Mouse (Mus musculus): ENCODE measurements at regions not wholly inside any gene's neighbourhood (a gene's known extent, or its start where the extent isn't known, plus 50 kb on each side); places are given as distances from the start of the nearest gene placed in this dataset.

DNA sequence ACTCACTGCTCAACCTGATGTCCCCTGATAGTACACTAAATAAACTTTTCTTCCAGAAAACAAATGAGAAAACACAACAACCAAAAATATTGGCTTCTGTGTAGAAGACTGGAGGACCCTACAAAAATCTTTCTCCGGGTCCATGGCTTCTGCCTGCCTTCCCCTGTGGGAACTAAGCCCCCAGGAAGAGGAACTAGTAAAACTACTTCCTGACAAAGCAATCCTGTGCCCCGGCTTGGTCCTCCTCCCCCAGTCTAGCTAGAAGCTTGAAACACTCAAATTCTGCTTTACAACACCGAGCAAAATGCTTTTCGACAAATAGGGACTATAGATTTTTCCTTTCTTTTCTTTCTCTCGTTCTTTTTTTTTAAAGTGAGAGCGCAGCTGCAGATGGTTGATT, 51.3 kb upstream of the Mki67 start:
- DNase-seq (ENCODE audit: low read depth): no peak

DNA sequence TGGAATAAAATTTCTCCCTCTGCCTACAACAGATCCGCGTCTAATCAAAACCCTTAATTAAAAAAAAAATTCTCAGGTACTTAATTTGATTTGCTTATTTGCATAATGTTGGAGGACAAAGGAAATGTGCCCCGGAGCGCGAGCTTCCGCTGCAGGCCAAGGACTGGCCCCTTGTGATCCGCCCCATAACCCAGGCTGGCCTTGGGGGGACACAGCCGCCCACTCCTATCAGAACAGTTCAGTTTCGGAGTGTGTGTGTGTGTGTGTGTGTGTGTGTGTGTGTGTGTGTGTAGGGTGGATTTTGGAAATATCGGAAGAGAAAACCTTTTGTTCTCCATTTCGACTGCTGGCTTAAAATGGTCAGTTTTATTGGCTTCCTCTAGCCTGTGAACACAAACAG, 51.9 kb upstream of the Mki67 start:
- DNase-seq (ENCODE audit: low read depth): no peak

DNA sequence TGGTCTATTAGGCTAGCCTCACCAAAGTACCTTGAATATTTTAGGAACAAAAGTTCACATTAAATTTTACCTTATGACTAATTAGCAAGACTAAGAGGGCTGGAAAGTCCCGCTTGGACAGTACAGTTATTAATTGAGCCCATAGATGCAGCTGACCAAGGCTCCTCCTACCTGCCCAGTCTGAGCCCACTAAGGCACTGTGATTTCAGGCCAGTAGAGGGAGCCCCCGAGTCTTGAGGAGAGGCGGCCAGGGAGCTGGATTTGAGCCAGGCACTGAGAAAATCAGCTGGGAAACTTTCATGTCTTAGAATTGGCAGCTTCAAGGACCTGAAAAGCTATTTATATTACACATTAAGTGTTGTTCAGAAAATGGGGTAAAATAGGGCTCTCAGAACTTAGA, 52.4 kb upstream of the Mki67 start:
- DNase-seq (ENCODE audit: low read depth): peak; percentile 76

DNA sequence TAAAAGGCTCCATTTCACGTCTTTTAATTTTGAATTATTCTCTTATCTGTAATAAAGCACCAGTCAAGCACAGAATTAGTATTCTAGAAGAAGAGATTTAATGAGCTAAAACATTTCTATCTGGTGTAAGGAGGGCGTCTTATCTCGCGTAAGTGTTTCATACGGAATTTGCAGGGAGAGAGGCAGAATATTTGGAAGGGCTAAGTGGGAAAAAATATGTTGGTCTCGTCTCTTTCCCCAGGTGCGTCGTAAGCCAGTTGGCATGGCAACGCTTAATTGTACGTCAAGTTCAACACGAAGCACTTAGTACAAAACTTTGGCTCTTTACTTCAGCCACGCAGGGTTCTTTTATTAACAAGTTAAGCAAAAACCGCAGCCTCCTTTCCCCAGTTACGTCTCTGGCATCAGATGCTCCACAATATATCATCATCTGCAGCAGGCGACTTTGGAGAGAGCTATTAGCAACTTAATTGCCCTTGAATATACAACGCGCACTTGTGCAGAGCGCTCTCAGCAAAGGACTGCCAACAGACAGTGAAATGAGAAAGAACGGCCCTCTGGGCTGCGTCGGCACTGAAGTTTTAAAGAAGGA, 53.0 kb upstream of the Mki67 start:
- no peak for DNase-seq (ENCODE audit: low read depth)

DNA sequence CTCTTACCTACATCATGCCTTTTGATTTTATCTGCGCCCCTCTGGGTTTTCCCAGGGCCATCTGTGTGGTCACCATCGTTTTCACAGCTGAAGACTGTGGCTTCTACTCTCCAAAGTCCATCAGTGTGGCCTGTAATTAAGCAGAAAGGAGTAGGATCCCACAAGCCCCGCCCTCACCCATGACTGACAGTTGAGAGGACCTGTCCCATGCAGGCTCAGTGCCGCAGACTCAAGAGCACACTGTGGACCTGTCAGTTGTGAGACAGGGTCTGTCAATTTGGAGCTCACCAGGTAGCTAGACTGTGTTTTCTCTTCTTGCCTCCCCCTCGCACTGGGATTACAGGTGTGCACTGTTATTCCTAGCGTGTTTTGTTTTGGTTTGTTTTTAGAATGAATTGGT, 53.9 kb upstream of the Mki67 start:
- no peak for DNase-seq (ENCODE audit: low read depth)

DNA sequence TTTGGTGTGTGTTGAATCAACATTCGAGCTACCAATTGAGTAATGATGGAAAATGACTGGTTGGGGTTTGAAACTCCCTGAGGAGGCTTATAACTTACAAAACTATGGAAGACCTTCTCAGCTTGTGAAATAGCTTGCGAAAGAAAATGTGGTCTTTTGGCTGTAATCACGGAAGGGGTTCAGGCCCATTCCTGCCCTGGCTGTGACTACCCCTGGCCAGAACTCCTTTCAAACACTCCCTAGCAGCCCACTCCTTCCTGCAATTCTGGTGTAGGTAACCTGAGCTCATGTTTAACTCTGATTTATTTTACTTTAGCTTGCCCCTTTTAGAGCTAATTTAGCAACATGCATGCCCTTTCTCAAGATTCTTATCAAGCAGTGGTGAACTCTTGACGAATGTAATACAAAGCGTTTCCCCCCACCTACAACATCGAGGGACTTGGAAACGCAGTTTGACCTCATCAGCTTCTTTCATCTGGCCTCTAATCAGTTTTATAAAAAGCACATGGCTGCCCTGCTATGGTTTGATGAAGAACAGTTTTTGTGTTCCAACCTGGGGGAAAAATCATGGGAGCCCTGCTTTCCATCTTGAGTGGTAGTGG, 59.8 kb upstream of the Mki67 start:
- DNase-seq (ENCODE audit: low read depth): no peak

DNA sequence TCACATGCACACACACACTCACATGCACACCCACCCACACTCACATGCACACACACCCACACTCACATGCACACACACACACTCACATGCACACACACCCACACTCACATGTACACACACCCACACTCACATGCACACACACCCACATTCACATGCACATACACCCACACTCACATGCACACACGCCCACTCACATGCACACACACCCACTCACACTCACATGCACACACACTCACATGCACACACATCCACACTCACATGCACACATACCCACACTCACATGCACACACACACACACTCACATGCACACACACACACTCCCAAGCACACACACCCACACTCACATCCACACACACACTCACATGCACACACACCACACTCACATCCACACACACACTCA, 74.0 kb upstream of the Mki67 start:
- DNase-seq (ENCODE audit: low read depth): no peak

DNA sequence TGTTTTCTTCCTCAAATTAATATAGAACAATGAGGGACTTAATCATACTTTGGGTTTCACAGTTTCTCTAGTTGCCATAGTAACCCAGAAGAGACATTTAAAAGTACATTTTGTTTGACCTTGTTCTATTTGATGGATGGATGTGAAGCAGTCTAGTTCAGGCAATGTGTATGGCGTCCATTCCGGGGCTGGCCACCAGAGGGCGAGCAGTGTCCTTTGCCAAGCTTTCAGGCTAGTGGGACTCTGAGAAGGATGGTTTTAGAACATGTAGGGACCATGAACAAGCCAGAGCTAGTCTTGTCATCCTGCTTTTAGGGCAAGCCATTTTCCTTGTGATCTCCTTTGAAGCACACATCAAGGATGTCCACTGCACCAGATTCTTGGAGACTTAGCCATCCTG, 74.8 kb upstream of the Mki67 start:
- peak; percentile 46 for DNase-seq (ENCODE audit: low read depth)

DNA sequence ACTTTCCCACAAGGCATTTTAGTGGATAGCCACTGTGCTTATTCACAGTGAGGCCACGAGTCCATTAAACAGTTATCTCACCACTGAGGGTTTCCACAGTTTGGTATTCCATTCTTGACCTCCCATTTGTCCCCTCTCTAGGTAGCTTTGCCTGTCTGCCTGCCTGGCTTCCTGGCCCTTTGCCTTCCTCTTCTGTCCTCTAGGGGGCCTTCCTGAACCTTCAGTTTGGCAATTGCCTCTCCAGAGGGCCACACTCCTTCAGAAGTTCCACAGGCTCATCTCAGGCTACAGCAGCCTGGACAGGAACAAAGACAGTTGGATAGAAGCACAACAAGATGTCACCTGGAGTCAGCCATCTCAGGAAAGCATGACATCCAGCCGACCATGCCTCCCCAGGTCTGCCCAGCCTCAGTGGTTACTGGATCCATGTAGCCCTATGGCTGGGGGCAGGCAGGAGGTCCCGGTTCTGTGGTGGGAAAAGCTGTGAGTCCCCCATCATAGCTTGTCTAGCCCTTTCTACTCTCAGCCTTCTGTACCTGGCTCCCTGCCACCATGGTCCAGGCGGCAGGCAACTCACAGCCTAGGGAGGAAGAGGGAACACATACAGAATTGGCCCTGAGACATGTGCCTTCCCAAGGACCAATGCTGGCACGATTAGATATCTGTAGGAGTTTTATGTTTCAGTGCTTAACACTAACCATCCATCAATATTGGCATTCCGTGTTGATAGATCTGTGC, 76.0 kb upstream of the Mki67 start:
- DNase-seq (ENCODE audit: low read depth): no peak

DNA sequence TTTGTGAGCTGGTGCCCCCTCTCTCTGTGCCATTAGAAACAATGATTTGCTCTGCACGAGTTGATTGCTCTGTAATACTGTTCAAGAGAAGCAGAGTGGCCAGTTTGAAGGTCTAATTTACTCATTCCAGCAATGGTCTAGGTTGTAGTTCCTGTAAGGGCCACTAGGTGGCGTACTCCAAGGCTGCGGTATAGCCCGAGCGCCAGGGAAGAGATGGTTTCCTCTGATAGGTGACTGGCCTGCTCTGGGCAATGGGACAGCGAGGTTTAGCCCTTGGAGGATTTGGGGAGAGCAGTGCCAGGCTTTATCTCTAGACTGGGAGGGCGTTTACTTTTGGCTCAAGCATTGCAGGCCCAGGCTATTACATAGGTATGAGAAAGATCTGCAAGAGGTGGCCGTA, 76.8 kb upstream of the Mki67 start:
- DNase-seq (ENCODE audit: low read depth): peak; percentile 52

DNA sequence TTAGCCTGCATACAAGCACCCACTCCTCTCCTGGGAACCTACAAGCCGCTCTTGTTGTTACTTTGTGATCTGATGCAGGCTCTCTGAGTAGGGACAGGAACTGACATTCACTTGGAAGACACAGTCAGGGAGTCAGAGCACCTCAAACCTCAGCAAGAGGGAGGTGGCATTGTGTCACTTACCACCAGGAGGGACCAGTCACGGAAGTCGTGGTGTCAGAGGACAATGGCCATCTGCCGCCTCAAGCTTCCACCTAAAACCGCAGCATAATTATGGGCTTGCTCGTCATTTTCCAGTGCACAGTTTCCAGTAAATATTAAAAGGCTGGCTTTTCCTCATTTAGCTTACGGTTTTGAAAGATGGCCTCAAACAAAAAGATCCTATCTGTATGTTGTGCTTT, 78.1 kb upstream of the Mki67 start:
- DNase-seq (ENCODE audit: low read depth): peak; percentile 48

DNA sequence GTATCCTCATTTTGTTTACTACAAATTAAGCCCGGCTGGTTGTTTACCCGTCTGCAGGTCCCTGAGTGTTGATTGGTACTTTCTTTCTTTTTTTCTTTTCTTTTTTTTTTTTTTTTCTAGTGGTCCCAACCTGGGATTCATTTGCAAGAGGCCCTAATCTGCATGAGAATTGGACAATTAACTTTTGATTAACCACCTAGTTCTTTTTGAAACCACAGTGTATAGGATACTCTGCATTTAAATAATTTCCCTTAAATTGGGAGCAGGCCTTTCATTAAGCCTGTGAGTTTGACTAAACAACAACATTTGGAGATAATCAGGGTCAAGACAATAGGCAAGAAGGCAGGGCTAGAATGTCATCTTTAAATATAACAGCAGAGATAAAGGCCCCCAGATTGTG, 78.5 kb upstream of the Mki67 start:
- DNase-seq (ENCODE audit: low read depth): no peak

DNA sequence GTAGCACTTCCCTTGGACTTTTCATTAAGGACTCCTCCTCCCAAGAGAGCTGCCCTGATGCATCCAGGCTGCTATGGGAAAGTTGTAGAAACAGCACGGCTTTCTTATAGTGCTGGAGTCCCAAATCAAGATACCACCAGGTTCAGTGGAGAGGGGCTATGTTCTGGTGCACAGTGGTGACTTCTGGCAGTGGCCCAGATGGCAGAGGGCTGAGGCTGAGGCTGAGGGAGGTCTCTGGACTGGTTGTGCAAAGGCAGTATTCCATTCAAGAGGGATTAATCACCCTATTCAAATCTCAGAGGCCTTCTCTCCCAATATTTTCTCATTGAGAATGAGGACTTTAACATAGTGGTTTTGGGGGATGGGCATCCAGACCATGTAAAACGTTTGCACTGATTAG, 82.3 kb upstream of the Mki67 start:
- no peak for DNase-seq (ENCODE audit: low read depth)

DNA sequence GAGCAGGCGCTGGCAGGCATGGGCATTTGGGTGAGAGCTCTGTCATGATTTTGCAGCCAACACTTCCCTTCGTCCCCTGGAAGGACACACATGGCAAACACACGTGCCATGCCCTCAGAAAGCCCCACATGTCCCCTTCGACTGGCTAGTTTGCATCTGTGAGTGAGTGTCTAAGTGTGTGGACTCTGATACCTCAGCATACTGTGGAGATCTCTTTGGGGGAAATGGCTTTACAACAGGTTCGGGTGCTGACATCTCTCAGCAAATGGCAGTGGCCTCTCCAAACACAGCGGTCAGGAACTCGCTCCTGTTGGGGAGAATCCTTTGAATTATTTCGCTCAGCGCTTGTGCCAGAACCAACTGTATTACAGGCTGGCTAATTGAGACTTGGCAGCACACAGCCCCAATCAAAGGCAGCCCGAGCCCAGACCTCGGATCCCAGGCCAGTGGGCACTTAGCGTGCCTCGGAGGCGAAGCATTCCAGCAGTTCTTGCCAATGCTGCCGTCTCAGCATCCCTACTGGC, 86.5 kb upstream of the Mki67 start:
- DNase-seq (ENCODE audit: low read depth): no peak

DNA sequence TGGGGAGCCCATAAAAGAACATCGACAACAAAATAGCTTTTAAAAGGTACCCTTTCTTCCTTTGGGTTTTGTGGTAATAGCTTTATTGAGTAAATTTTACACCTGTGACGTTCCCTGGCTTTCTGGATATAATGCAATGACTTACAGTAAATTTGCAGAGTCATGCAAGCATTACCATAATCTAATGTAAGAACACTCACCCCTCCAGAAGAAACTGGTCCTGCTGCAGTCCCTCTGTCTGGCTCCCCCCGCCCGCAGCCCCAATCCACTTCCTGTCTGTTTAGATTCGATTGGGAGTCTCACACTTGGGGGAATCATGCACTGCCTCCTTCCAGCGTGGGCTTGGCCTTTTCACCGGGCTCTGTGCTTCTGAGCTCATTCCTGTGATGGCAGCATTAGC, 88.6 kb upstream of the Mki67 start:
- DNase-seq (ENCODE audit: low read depth): no peak

DNA sequence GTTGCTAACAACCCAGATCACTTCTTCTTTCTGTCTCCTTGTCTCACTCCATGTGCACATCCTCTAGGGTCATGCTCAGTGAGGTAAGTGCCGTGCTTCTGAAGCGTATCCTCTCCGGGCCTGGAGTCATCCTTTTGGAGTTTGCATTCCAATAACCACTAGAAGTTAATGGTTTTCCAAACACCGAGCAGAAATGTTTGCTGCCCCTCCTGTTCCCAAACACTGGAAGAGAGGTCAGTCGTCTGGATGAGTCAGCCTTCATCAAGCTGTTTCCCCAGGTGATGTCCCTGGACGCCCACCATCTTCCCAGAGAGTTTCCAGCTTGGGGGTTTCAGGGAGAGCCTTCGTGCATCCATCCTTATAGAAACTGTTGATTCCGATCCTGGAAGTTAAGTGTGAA, 90.0 kb upstream of the Mki67 start:
- no peak for DNase-seq (ENCODE audit: low read depth)

DNA sequence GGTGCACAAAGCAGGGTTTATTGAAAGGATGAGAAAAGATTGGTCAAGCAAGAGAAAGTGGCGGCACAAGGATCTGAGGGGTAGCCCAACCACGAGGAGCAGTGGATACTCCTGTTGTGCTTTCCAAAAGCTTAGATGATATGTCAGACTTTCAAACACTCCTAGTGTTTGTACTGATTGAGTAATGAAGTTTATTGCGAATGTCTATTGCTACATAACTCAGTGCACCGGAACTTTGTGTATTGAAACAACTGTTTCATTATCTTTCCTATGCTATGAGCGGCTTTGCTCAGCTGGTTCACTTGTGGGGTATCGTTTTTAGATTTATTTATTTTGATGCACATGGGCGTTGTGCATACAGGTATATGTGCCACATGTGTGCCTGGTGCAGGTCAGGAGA, 90.5 kb upstream of the Mki67 start:
- DNase-seq (ENCODE audit: low read depth): no peak

DNA sequence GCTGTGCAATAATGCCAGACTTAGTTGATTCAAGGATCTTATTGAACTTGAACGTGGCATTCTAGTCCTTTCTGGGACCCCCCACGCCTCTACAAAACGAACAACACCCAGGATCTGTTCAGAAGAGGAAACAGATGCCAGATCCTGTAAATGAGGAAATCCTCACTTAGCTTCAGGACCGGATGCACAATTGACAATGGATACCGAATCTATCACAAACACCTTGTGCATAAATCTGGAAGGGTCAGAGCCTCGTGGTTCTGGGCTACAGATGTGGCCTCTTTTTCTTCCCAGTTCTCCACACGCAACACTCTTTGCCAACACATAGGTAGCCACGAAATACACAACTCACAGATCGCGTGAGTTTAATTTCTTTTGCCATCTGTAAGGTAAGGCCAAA, 93.0 kb upstream of the Mki67 start:
- DNase-seq (ENCODE audit: low read depth): no peak

DNA sequence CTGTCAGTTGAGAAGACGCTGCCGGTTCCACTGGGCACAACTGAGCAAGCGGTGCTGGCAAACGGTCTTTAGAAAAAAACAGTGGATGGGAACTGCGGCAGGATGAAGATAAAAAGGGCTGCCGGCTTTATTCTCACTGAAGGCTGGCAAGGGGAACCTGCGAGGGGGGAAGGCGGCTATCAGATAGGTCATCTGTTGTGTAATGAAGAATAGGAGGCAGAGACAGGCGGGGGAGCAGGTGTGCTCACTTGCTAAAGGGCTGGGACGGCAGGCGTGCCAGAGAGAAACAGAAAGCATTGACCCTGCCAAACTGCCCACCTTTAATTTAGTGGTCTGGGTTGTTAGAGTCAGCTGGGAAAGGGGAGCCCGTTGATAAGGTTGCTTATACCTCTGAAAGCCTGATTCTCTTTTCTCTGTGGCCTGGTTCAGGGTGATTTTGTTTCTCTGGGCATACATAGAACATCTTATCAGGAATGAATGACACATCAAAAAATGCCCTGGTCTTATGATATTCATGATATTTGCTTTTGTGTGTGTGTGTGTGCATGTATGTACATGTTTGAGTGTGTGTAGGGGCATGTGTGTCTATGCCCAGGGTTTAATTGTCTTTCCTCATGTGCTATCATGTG, 93.7 kb upstream of the Mki67 start:
- no peak for DNase-seq (ENCODE audit: low read depth)

DNA sequence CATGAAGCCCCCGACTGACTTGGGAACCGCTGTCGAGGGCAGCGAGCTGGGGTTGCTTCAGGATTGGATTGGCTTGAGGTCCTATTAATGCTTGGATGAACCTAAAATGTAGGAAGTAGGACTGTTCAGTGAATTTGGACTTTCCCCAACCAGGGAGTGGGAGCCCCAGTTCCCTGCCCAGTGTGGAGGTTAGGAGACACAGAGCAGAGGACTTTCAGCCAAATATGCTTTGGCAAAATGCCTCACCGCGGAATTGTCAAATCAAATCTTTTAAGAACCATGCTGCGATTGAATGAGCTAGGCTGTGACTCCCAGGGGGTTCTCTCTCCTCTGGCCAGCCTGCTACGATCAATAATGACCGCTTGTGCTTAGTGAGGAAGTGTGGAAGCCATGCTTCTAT, 94.8 kb upstream of the Mki67 start:
- DNase-seq (ENCODE audit: low read depth): no peak

DNA sequence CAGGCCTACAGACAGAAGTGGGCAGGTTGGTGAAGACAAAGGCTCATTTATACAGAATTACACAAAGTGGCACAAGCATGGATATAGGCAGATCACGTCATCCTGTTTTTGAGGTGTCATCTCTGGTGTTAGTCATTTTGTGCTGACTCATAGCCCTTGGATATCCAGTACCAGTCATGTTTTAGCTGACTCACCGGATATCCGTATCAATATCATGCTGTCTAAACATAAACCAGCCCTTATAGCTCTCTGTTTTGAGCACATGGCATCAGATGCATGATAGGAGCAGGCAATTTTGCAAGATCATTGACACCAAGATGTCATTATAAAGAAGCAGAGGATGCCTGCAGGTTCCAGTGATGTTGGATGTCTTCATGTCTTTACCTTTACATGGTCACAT, 97.5 kb upstream of the Mki67 start:
- peak; percentile 39 for DNase-seq (ENCODE audit: low read depth)

DNA sequence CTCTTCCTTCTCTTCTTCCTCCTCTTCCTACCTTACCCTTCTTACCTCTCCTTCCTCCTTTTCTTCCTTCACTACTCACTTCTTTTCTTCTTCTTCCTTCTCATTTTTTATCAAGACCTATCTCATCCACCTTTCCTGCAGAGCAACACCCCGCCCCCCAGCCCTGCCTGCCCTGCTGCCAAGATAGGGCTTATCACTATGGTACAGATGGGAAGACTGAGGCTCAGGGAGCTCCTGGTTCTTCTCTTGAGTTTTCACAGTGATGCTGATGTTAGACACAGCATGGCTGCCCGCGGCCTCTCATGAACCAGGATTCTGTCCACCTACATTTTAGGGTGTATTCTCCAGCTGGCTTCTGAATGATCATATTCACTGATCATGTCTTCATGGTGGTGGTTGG, 100.0 kb upstream of the Mki67 start:
- DNase-seq (ENCODE audit: low read depth): no peak

DNA sequence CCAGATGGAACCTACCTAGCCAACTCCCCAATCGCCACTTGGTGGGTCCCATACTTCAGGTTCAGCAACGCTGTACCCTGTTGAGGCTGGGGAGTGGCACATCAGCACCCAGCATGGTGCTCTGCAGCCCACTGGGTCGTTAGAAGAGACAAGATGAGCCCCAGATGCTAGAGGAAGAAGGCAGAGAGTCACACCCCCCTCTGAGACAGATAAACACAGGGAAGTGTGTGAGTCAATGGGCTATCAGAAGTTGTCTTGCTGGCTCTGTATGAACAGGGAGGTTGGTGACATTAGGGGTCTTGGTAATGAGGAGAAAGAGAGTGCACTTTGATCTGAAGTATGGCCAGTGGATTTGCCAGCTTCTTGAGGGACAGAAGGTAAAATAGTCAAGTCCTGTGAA, 101.7 kb upstream of the Mki67 start:
- no peak for DNase-seq (ENCODE audit: low read depth)

All from 416B (cell line).